Mouse (Mus musculus): Measurements from ENCODE around the gene Mex3a. TPM values are rescaled to one million over a fixed set of nuclear protein-coding genes. Genes with fewer than 3 reads are reported as not detected.
"Not testable (repeated sequence)": the region's sequence is repeated elsewhere in the genome, so short reads cannot be mapped to it uniquely, and the experiment has no call there.

Gene Mex3a
- total RNA-seq, 2 experiments from 2014 or later = 0.39 to 0.61 TPM

GRCm38 (mm10) chr3:88556616-88557015 is 24.4 kb downstream of the Mex3a start:
- intact Hi-C loops (cut with DNase I) = loop anchor here (10.0 kb wide), 1 partner anchor 618 kb away; the partner anchor contains the start of gene Scamp3

GRCm38 (mm10) chr3:88559596-88559995 is 27.4 kb downstream of the Mex3a start:
- DNase-seq (ENCODE audit: low spot score) = no peak
- intact Hi-C loops (cut with DNase I) = loop anchor here (10.0 kb wide), 1 partner anchor 615 kb away; the partner anchor contains the start of gene Scamp3

More at GRCm38 (mm10) chr3:88556616-88557015, 24.4 kb downstream of the Mex3a start:
- DNase-seq (ENCODE audit: low spot score) = no peak

GRCm38 (mm10) chr3:88561989-88562388 is 29.8 kb downstream of the Mex3a start:
- no peak for DNase-seq (ENCODE audit: low spot score)
- intact Hi-C loops (cut with DNase I) = no loop called here

- no peak for DNase-seq (ENCODE audit: low spot score)
Observed at GRCm38 (mm10) chr3:88563442-88563841, 31.2 kb downstream of the Mex3a start.

GRCm38 (mm10) chr3:88563966-88564365 is 31.8 kb downstream of the Mex3a start:
- intact Hi-C loops (cut with DNase I) = no loop called here
- no peak for DNase-seq (ENCODE audit: low spot score)

More at GRCm38 (mm10) chr3:88563442-88563841, 31.2 kb downstream of the Mex3a start:
- intact Hi-C loops (cut with DNase I) = no loop called here

GRCm38 (mm10) chr3:88566116-88566515 is 33.9 kb downstream of the Mex3a start:
- no peak for DNase-seq (ENCODE audit: low spot score)
- intact Hi-C loops (cut with DNase I) = no loop called here

GRCm38 (mm10) chr3:88566536-88567061 is 34.4 kb downstream of the Mex3a start:
- DNase-seq (ENCODE audit: low spot score) = no peak
- intact Hi-C loops (cut with DNase I) = no loop called here

- DNase-seq (ENCODE audit: low spot score) = no peak
- intact Hi-C loops (cut with DNase I) = no loop called here
Observed at GRCm38 (mm10) chr3:88567892-88568291, 35.7 kb downstream of the Mex3a start.

- no peak for DNase-seq (ENCODE audit: low spot score)
- intact Hi-C loops (cut with DNase I) = no loop called here
Observed at GRCm38 (mm10) chr3:88568615-88569014, 36.4 kb downstream of the Mex3a start.

GRCm38 (mm10) chr3:88569093-88569492 is 36.9 kb downstream of the Mex3a start:
- DNase-seq (ENCODE audit: low spot score) = no peak
- intact Hi-C loops (cut with DNase I) = no loop called here

- intact Hi-C loops (cut with DNase I) = no loop called here
Observed at GRCm38 (mm10) chr3:88569694-88570093, 37.5 kb downstream of the Mex3a start.

GRCm38 (mm10) chr3:88570341-88570740 is 38.1 kb downstream of the Mex3a start:
- intact Hi-C loops (cut with DNase I) = no loop called here
- DNase-seq (ENCODE audit: low spot score) = no peak

More at GRCm38 (mm10) chr3:88569694-88570093, 37.5 kb downstream of the Mex3a start:
- no peak for DNase-seq (ENCODE audit: low spot score)

- no peak for DNase-seq (ENCODE audit: low spot score)
- intact Hi-C loops (cut with DNase I) = no loop called here
Observed at GRCm38 (mm10) chr3:88571856-88572255, 39.7 kb downstream of the Mex3a start.

GRCm38 (mm10) chr3:88572835-88573234 is 40.6 kb downstream of the Mex3a start:
- intact Hi-C loops (cut with DNase I) = no loop called here

GRCm38 (mm10) chr3:88573810-88574209 is 41.6 kb downstream of the Mex3a start:
- intact Hi-C loops (cut with DNase I) = no loop called here
- no peak for DNase-seq (ENCODE audit: low spot score)

More at GRCm38 (mm10) chr3:88572835-88573234, 40.6 kb downstream of the Mex3a start:
- no peak for DNase-seq (ENCODE audit: low spot score)

GRCm38 (mm10) chr3:88575540-88575939 is 43.3 kb downstream of the Mex3a start, which contains the start of gene Ssr2:
Ssr2 (plus strand) TSS chr3:88575876.
- DNase-seq (ENCODE audit: low spot score) = no peak
- intact Hi-C loops (cut with DNase I) = no loop called here

- intact Hi-C loops (cut with DNase I); DNase-seq (ENCODE audit: low spot score): not testable (repeated sequence)
Observed at GRCm38 (mm10) chr3:88577846-88578245, 45.7 kb downstream of the Mex3a start.

- DNase-seq (ENCODE audit: low spot score) = no peak
- intact Hi-C loops (cut with DNase I) = no loop called here
Observed at GRCm38 (mm10) chr3:88578498-88579424, 46.6 kb downstream of the Mex3a start.

- intact Hi-C loops (cut with DNase I) = no loop called here
- DNase-seq (ENCODE audit: low spot score) = peak; percentile 67
Observed at GRCm38 (mm10) chr3:88579454-88580117, 47.4 kb downstream of the Mex3a start.

- intact Hi-C loops (cut with DNase I) = no loop called here
- no peak for DNase-seq (ENCODE audit: low spot score)
Observed at GRCm38 (mm10) chr3:88585769-88586168, 53.6 kb downstream of the Mex3a start.
